Mouse (Mus musculus) stomach, postnatal 0 days (tissue): ENCODE results near the gene Crispld2.

Experiments
- CTCF ChIP-seq: IDR thresholded peaks from 2 replicates; pipeline ENCODE4 v1.5.1; 2016; ENCODE audit warnings: antibody characterized with exemption, low read depth, mild to moderate bottlenecking, moderate library complexity
- EP300 ChIP-seq: optimal IDR thresholded peaks from 2 replicates; pipeline ENCODE3; 2016; ENCODE audit warnings: antibody characterized with exemption

DNA sequence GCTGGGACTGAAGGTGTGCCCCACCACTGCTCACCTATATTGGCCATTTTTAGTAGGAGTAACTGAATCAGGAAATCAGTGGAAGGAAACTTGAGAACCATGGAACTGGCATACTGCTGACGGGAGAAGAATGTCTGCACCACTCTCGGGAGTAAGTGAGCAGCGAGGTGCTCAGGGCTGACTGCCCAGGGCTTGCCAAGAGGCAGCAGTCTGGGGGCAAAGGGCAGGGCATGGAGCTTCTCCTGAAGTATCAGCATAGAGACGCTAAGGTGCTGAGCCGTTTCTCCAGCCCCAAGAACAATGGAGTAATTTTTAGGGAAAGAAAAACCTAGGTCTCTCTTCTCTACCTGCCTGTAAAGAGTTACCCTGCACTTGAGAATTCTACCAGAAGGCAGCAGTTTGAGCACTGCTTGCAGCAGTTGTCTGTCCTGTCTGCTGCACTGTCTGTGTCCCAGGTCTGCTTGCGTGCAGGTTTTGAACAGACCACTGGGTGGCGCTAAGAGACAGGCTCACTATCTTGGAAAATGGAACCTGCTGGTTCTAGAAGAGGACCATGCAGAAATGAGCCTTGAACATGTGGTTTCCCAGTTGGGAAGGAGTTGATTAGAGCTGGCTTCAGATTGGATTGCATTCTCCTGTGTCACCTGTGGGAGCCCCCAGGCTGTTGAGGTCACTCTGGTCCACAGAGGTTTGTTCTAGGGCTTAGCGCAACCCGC is 48.0 kb upstream of the Crispld2 start:
- TF ChIP-seq CTCF (peak; percentile 97), EP300 (no peak)
